Mouse (Mus musculus) liver, adult 2 months (tissue): ENCODE measurements around the gene Epop.
"Not testable (repeated sequence)": the region's sequence is repeated elsewhere in the genome, so short reads cannot be mapped to it uniquely, and the experiment has no call there.

ENCODE experiments used
- CTCF ChIP-seq: fragments of 200-500 bp; IDR thresholded peaks from 2 replicates; pipeline ENCODE4 v1.5.1; 2011; ENCODE audit warnings: low read depth, low read length, control low read depth
- POLR2A ChIP-seq: fragments of 200-500 bp; IDR thresholded peaks from 2 replicates; pipeline ENCODE4 v1.6.1; 2011; ENCODE audit warnings: low read length, control low read depth; ENCODE audit not compliant: insufficient read depth; ENCODE audit errors: extremely low read depth

- not testable (repeated sequence) for TF ChIP-seq CTCF, POLR2A
Measured at GRCm38 (mm10) chr11:97632440-97632839, 2.9 kb upstream of the Epop start.
